Mouse (Mus musculus): ENCODE measurements at regions not wholly inside any gene's neighbourhood (a gene's known extent, or its start where the extent isn't known, plus 50 kb on each side); places are given as distances from the start of the nearest gene placed in this dataset.

- no peak for TF ChIP-seq GATA4 (IDR thresholded peaks at IDR 0.05; ENCODE audit: insufficient replicate concordance, low read length)
These were observed 199.9 kb downstream of the Gm5426 start for GRCm38 (mm10) chr10:96336271-96336670.

GRCm38 (mm10) chr10:96337088-96337666 is 200.8 kb downstream of the Gm5426 start:
- TF ChIP-seq GATA4 (IDR thresholded peaks at IDR 0.05; ENCODE audit: insufficient replicate concordance, low read length), result no peak

- no peak for TF ChIP-seq GATA4 (IDR thresholded peaks at IDR 0.05; ENCODE audit: insufficient replicate concordance, low read length)
These were observed 201.6 kb downstream of the Gm5426 start for GRCm38 (mm10) chr10:96337797-96338608.

GRCm38 (mm10) chr10:96338609-96338978 is 202.2 kb downstream of the Gm5426 start:
- no peak for TF ChIP-seq GATA4 (IDR thresholded peaks at IDR 0.05; ENCODE audit: insufficient replicate concordance, low read length)

- no peak for TF ChIP-seq GATA4 (IDR thresholded peaks at IDR 0.05; ENCODE audit: insufficient replicate concordance, low read length)
These were observed 206.1 kb downstream of the Gm5426 start for GRCm38 (mm10) chr10:96342476-96342875.

GRCm38 (mm10) chr10:96343666-96344065 is 207.3 kb downstream of the Gm5426 start:
- TF ChIP-seq GATA4 (IDR thresholded peaks at IDR 0.05; ENCODE audit: insufficient replicate concordance, low read length), result no peak

- no peak for TF ChIP-seq GATA4 (IDR thresholded peaks at IDR 0.05; ENCODE audit: insufficient replicate concordance, low read length)
These were observed 214.3 kb downstream of the Gm5426 start for GRCm38 (mm10) chr10:96350692-96351091.

- no peak for TF ChIP-seq GATA4 (IDR thresholded peaks at IDR 0.05; ENCODE audit: insufficient replicate concordance, low read length)
These were observed 214.9 kb downstream of the Gm5426 start for GRCm38 (mm10) chr10:96351320-96351719.

- no peak for TF ChIP-seq GATA4 (IDR thresholded peaks at IDR 0.05; ENCODE audit: insufficient replicate concordance, low read length)
These were observed 220.7 kb downstream of the Gm5426 start for GRCm38 (mm10) chr10:96356980-96357624.

- TF ChIP-seq GATA4 (IDR thresholded peaks at IDR 0.05; ENCODE audit: insufficient replicate concordance, low read length), result no peak
These were observed 221.2 kb downstream of the Gm5426 start for GRCm38 (mm10) chr10:96357632-96358031.

GRCm38 (mm10) chr10:96358984-96359383 is 222.6 kb downstream of the Gm5426 start:
- TF ChIP-seq GATA4 (IDR thresholded peaks at IDR 0.05; ENCODE audit: insufficient replicate concordance, low read length), result no peak

GRCm38 (mm10) chr10:96362211-96362610 is 225.8 kb downstream of the Gm5426 start:
- TF ChIP-seq GATA4 (IDR thresholded peaks at IDR 0.05; ENCODE audit: insufficient replicate concordance, low read length), result no peak

GRCm38 (mm10) chr10:96363867-96364266 is 227.5 kb downstream of the Gm5426 start:
- TF ChIP-seq GATA4 (IDR thresholded peaks at IDR 0.05; ENCODE audit: insufficient replicate concordance, low read length), result no peak

GRCm38 (mm10) chr10:96365101-96365500 is 228.7 kb downstream of the Gm5426 start:
- TF ChIP-seq GATA4 (IDR thresholded peaks at IDR 0.05; ENCODE audit: insufficient replicate concordance, low read length), result no peak

GRCm38 (mm10) chr10:96366871-96367270 is 230.5 kb downstream of the Gm5426 start:
- TF ChIP-seq GATA4 (IDR thresholded peaks at IDR 0.05; ENCODE audit: insufficient replicate concordance, low read length), result no peak

Measured in liver, adult (tissue).